Mouse (Mus musculus): ENCODE data around the gene Nell1. TPM values are rescaled to one million over a fixed set of nuclear protein-coding genes. Genes with fewer than 3 reads are reported as not detected.

Nell1 gene
- polyA plus RNA-seq, 1 experiment, result 0.52 TPM

DNA sequence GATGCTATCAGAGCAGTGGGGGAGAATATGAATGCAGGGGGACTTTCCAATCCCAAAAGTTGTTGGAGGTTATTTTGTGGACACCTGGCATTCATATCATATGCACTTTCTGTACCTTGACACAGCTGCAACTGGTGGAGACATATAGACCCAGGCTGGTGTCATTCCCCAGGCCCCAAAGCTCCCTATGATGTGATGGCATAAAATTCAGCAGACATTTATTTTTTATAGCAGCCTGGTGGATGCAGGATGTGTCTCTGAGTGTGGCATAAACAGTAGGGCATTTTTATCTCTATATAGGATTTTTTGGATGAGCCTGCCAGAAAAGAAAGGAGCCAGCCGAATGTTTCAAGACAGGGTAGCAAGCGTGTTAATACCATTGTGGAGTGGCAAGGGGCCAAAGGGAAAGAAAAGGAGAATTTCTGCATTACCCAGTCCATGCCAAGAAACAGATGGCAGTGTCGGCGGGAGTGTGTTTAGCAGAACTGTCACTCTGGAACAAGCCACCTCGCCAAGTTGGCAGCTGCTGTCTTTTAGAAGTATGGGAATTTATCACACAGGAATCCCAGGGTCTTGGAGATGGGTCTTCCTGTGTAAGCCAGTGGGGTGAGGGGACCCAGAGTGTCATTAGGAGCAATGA lies 267.1 kb downstream of the Nell1 start:
- Histone ChIP-seq H3K4me1 (ENCODE audit: control insufficient read depth, insufficient read depth, low read length) (no peaks in the 10 kb centered on the region), H3K36me3 (ENCODE audit: control insufficient read depth, insufficient read depth, low read length, poor library complexity, severe bottlenecking) (no peaks in the 10 kb centered on the region; the same call in 1 of the 2 replicates), H3K27ac (ENCODE audit: insufficient read depth, low read length) (no peak overlapping the region), H3K9ac (ENCODE audit: low read depth, poor library complexity, severe bottlenecking) (no peak overlapping the region), H3K4me3 (ENCODE audit: low read depth, low read length) (no peak overlapping the region), H3K9me3 (replicated peaks; ENCODE audit: control insufficient read depth, insufficient read depth, low read length, poor library complexity, severe bottlenecking) (peaks cover 21% of the 10 kb centered on the region), H3K27me3 (ENCODE audit: control insufficient read depth, insufficient read depth, low read length, poor library complexity, severe bottlenecking) (no peaks in the 10 kb centered on the region)
- TF ChIP-seq POLR2A (IDR thresholded peaks at IDR 0.05; ENCODE audit: insufficient read depth, low read length) (no peak), CTCF (IDR thresholded peaks at IDR 0.05; ENCODE audit: low read depth, low read length) (no peak), EP300 (IDR thresholded peaks at IDR 0.05; ENCODE audit: insufficient read depth, low read depth, low read length) (no peak)

DNA sequence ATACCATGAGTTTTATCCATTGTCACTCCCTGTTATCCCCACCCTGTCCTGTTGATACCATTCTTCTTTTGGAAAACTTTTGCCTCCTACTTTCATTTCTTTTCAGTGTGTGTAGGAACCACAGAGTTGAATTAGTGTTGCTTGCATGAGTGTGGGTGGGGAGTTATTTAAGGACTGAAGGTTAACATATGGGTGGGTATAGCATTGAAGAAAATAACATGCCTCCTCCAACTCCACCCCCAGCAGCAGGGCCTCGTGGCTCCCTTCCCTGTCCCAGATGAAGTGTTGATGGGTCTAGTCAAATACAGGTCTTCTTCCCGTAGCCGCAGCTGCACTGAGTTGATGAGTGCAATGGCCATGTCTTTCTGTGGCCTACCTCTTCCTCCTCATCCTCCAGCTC lies 278.5 kb downstream of the Nell1 start:
- TF ChIP-seq CTCF (IDR thresholded peaks at IDR 0.05; ENCODE audit: low read depth, low read length) (no peak), EP300 (IDR thresholded peaks at IDR 0.05; ENCODE audit: insufficient read depth, low read depth, low read length) (no peak)
- no peak overlapping the region for H3K4me3 ChIP-seq (ENCODE audit: low read depth, low read length)
- no peaks in the 10 kb centered on the region for H3K27me3 ChIP-seq (ENCODE audit: control insufficient read depth, insufficient read depth, low read length, poor library complexity, severe bottlenecking)
- no peaks in the 10 kb centered on the region for H3K36me3 ChIP-seq (ENCODE audit: control insufficient read depth, insufficient read depth, low read length, poor library complexity, severe bottlenecking)
- H3K9me3 ChIP-seq (replicated peaks; ENCODE audit: control insufficient read depth, insufficient read depth, low read length, poor library complexity, severe bottlenecking), result no peaks in the 10 kb centered on the region
- no peak overlapping the region for H3K27ac ChIP-seq (ENCODE audit: insufficient read depth, low read length)
- no peaks in the 10 kb centered on the region for H3K4me1 ChIP-seq (ENCODE audit: control insufficient read depth, insufficient read depth, low read length)
- no peak overlapping the region for H3K9ac ChIP-seq (ENCODE audit: low read depth, poor library complexity, severe bottlenecking)

DNA sequence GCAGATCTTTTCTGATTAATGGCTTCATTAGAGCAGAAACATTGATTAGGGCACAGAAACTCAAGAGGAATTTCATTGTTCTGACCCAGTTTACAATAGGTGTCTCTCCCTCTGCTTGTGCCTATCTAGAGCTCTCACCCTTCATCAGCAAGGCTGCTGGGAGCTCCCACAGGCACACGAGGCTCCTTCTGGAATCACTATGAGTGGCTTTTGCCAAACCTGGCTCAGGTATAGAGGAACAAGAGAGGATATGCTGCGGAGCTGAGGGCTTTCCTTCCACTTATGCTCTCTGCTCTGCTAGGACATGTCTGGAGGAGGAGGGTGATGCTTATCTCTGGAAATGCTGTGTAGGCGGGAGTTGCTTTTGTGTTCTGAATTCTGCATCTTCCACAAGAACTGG lies 285.4 kb downstream of the Nell1 start:
- H3K27ac ChIP-seq (ENCODE audit: insufficient read depth, low read length), result no peak overlapping the region
- H3K9me3 ChIP-seq (replicated peaks; ENCODE audit: control insufficient read depth, insufficient read depth, low read length, poor library complexity, severe bottlenecking), result no peaks in the 10 kb centered on the region
- H3K4me3 ChIP-seq (ENCODE audit: low read depth, low read length), result no peak overlapping the region
- TF ChIP-seq POLR2A (IDR thresholded peaks at IDR 0.05; ENCODE audit: insufficient read depth, low read length) (no peak), CTCF (IDR thresholded peaks at IDR 0.05; ENCODE audit: low read depth, low read length) (no peak), EP300 (IDR thresholded peaks at IDR 0.05; ENCODE audit: insufficient read depth, low read depth, low read length) (no peak)
- H3K9ac ChIP-seq (ENCODE audit: low read depth, poor library complexity, severe bottlenecking), result no peak overlapping the region
- no peaks in the 10 kb centered on the region for H3K4me1 ChIP-seq (ENCODE audit: control insufficient read depth, insufficient read depth, low read length)
- no peaks in the 10 kb centered on the region for H3K36me3 ChIP-seq (ENCODE audit: control insufficient read depth, insufficient read depth, low read length, poor library complexity, severe bottlenecking)
- no peaks in the 10 kb centered on the region for H3K27me3 ChIP-seq (ENCODE audit: control insufficient read depth, insufficient read depth, low read length, poor library complexity, severe bottlenecking)

DNA sequence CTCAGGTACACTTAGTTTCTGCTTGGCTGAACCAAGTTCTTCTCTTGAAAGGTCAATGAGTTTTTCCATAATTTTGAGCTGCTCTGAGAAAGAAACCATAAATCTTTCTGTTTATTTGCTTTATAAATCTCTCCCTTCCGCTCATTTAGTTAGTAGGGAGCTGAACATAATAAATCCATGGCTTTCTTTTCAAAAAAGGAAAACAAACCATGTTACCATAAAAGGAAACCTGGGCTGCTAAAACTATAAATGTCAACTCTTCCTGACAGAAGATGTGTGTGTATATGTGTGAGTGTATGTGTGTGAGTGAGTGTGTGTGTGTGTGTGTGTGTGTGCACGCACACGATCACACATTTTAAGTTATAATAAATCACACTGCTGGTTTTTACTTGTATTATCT lies 320.8 kb downstream of the Nell1 start:
- Histone ChIP-seq H3K4me1 (ENCODE audit: control insufficient read depth, insufficient read depth, low read length) (no peaks in the 10 kb centered on the region), H3K27ac (ENCODE audit: insufficient read depth, low read length) (no peak overlapping the region), H3K9ac (ENCODE audit: low read depth, poor library complexity, severe bottlenecking) (no peak overlapping the region), H3K36me3 (ENCODE audit: control insufficient read depth, insufficient read depth, low read length, poor library complexity, severe bottlenecking) (no peaks in the 10 kb centered on the region), H3K9me3 (replicated peaks; ENCODE audit: control insufficient read depth, insufficient read depth, low read length, poor library complexity, severe bottlenecking) (no peaks in the 10 kb centered on the region), H3K27me3 (ENCODE audit: control insufficient read depth, insufficient read depth, low read length, poor library complexity, severe bottlenecking) (no peaks in the 10 kb centered on the region), H3K4me3 (ENCODE audit: low read depth, low read length) (no peak overlapping the region)
- TF ChIP-seq CTCF (IDR thresholded peaks at IDR 0.05; ENCODE audit: low read depth, low read length), result no peak
- TF ChIP-seq POLR2A (IDR thresholded peaks at IDR 0.05; ENCODE audit: insufficient read depth, low read length), result no peak
- no peak for TF ChIP-seq EP300 (IDR thresholded peaks at IDR 0.05; ENCODE audit: insufficient read depth, low read depth, low read length)

DNA sequence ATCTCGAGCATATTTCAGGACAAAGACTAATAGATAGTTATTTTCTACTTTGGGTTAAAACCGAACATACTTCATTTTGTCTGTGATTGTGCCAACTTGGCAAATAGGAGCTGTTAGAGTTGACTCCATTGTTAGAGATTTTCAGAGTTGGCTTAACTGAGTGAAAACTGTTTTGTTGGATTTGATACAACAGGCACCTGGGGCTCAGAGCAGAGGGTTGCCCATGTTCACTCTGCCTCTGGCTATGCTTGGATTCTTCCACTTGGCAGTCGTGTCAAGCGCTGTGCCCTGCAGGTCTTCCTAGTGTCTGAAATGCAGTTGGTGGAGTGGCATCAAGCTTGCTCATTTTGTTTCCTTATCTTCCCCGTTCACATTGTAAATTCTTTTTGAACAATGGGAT lies 363.6 kb downstream of the Nell1 start:
- Histone ChIP-seq H3K9me3 (replicated peaks; ENCODE audit: control insufficient read depth, insufficient read depth, low read length, poor library complexity, severe bottlenecking) (no peaks in the 10 kb centered on the region), H3K9ac (ENCODE audit: low read depth, poor library complexity, severe bottlenecking) (no peak overlapping the region), H3K36me3 (ENCODE audit: control insufficient read depth, insufficient read depth, low read length, poor library complexity, severe bottlenecking) (no peaks in the 10 kb centered on the region), H3K4me3 (ENCODE audit: low read depth, low read length) (no peak overlapping the region), H3K27ac (ENCODE audit: insufficient read depth, low read length) (no peak overlapping the region), H3K4me1 (ENCODE audit: control insufficient read depth, insufficient read depth, low read length) (no peaks in the 10 kb centered on the region), H3K27me3 (ENCODE audit: control insufficient read depth, insufficient read depth, low read length, poor library complexity, severe bottlenecking) (no peaks in the 10 kb centered on the region)
- TF ChIP-seq CTCF (IDR thresholded peaks at IDR 0.05; ENCODE audit: low read depth, low read length) (no peak), POLR2A (IDR thresholded peaks at IDR 0.05; ENCODE audit: insufficient read depth, low read length) (no peak), EP300 (IDR thresholded peaks at IDR 0.05; ENCODE audit: insufficient read depth, low read depth, low read length) (no peak)

DNA sequence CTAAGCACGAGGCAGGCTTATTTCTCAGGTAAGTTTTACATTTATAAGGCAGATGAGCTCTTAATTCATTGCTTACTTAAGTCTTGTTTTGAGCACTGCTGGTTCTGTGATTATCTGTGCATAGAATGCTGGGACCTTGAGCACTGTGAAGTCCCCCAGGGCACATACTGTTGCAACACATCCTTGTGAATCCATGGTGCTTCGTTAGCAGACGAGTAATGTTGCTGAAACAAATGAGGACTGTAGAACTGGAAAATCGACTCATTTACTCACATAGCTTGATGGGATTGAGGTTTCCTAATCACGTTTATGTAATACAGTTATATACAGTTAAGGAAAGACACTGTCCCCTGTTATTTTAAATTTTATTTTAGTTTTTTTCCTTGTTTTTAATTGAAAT lies 364.1 kb downstream of the Nell1 start:
- H3K4me3 ChIP-seq (ENCODE audit: low read depth, low read length), result no peak overlapping the region
- no peaks in the 10 kb centered on the region for H3K9me3 ChIP-seq (replicated peaks; ENCODE audit: control insufficient read depth, insufficient read depth, low read length, poor library complexity, severe bottlenecking)
- no peaks in the 10 kb centered on the region for H3K4me1 ChIP-seq (ENCODE audit: control insufficient read depth, insufficient read depth, low read length)
- no peak for TF ChIP-seq CTCF (IDR thresholded peaks at IDR 0.05; ENCODE audit: low read depth, low read length)
- no peak for TF ChIP-seq EP300 (IDR thresholded peaks at IDR 0.05; ENCODE audit: insufficient read depth, low read depth, low read length)
- no peak for TF ChIP-seq POLR2A (IDR thresholded peaks at IDR 0.05; ENCODE audit: insufficient read depth, low read length)
- H3K36me3 ChIP-seq (ENCODE audit: control insufficient read depth, insufficient read depth, low read length, poor library complexity, severe bottlenecking), result no peaks in the 10 kb centered on the region
- no peak overlapping the region for H3K9ac ChIP-seq (ENCODE audit: low read depth, poor library complexity, severe bottlenecking)
- no peak overlapping the region for H3K27ac ChIP-seq (ENCODE audit: insufficient read depth, low read length)
- no peaks in the 10 kb centered on the region for H3K27me3 ChIP-seq (ENCODE audit: control insufficient read depth, insufficient read depth, low read length, poor library complexity, severe bottlenecking)
